Comparison of ENCODE assay signal across 8 mouse cellular contexts in genomic region chr2:179200495-179200894, GRCm38 (mm10).
DNase-seq lines count a peak whose midpoint lies in the region; ATAC-seq and TF ChIP-seq lines count a peak whose summit lies in the region.

No protein-coding gene starts in this region.

- no peak for TF ChIP-seq POLR2A in myocyte (IDR thresholded peaks at IDR 0.05; ENCODE audit: insufficient read length, low read depth)

- H3K9me3 ChIP-seq in embryonic facial prominence, embryonic 14.5 days (ENCODE audit: control insufficient read depth, low read length), result no peaks in the 10 kb centered on the region

- no peak overlapping the region for H3K4me2 ChIP-seq in embryonic facial prominence, embryonic 14.5 days (ENCODE audit: low read depth, low read length)
- H3K4me2 ChIP-seq in myocyte (ENCODE audit: low read depth), result no peak overlapping the region

- H3K4me3 ChIP-seq in embryonic facial prominence, embryonic 14.5 days (ENCODE audit: low read depth, low read length), result no peak overlapping the region
- no peak overlapping the region for H3K4me3 ChIP-seq in myocyte

- no peaks in the 10 kb centered on the region for H3K79me2 ChIP-seq in myocyte (ENCODE audit: control insufficient read depth, insufficient read depth)

- H3K27ac ChIP-seq in embryonic facial prominence, embryonic 14.5 days (replicated peaks; ENCODE audit: low read depth, low read length), result no peak overlapping the region

- H3K36me3 ChIP-seq in embryonic facial prominence, embryonic 14.5 days (ENCODE audit: control insufficient read depth, insufficient read depth, low read length), result no peaks in the 10 kb centered on the region
- no peaks in the 10 kb centered on the region for H3K36me3 ChIP-seq in myocyte (ENCODE audit: control insufficient read depth, insufficient read depth)

- DNase-seq in adrenal gland, postnatal 10 days, result peak; percentile 70
- no peak for DNase-seq in adrenal gland, adult 8-10 months
- DNase-seq in left cerebral cortex, postnatal 4 days, result peak; percentile 36
- no peak for DNase-seq in left cerebral cortex, adult 18-20 months (ENCODE audit: low spot score in 2 of 2)
- peak; percentile 81 for DNase-seq in embryonic facial prominence, embryonic 14.5 days (ENCODE audit: low spot score)
- no peak for DNase-seq in layer of hippocampus, postnatal 36 days
- no peak for DNase-seq in B cell, adult 2 months

- ATAC-seq in embryonic facial prominence, embryonic 14.5 days (ENCODE audit: low read depth), result 0 out of 2 replicates have a peak, but pooled peaks have one; percentile 60

- WGBS in embryonic facial prominence, embryonic 14.5 days, result 11% methylated on average over 6 of the region's 6 CpGs

- no peaks in the 10 kb centered on the region for H3K27me3 ChIP-seq in embryonic facial prominence, embryonic 14.5 days (replicated peaks; ENCODE audit: control insufficient read depth, insufficient read depth, low read length)
- no peaks in the 10 kb centered on the region for H3K27me3 ChIP-seq in myocyte (ENCODE audit: control insufficient read depth, insufficient read depth, insufficient read length)

- intact Hi-C loops in left cerebral cortex, postnatal 4 days (cut with DNase I), result loop anchor here (10.0 kb wide), 1 partner anchor 126 kb away; no protein-coding TSS in a partner anchor

- no peaks in the 10 kb centered on the region for H3K4me1 ChIP-seq in embryonic facial prominence, embryonic 14.5 days (ENCODE audit: control insufficient read depth, insufficient read depth, low read length)

- H3K9ac ChIP-seq in embryonic facial prominence, embryonic 14.5 days (ENCODE audit: low read depth, low read length), result no peak overlapping the region

- no peak overlapping the region for H3ac ChIP-seq in myocyte (ENCODE audit: control insufficient read depth, insufficient read length)

TF ChIP-seq in myocyte, 11 proteins besides CTCF, POLR2A, EP300 and RAD21:
- TF ChIP-seq TCF12 (IDR thresholded peaks at IDR 0.05; ENCODE audit: insufficient read depth, poor library complexity, severe bottlenecking) (no peak), REST (IDR thresholded peaks at IDR 0.05; ENCODE audit: insufficient read depth, insufficient read length) (peak; percentile 64)

Comparison
In these comparisons a context has a peak if more than half of its experiments do, and no peak if none do; other contexts are left out.
1. DNase-seq: peak in adrenal gland, postnatal 10 days (single experiment), left cerebral cortex, postnatal 4 days (single experiment) and embryonic facial prominence, embryonic 14.5 days (single experiment); none in adrenal gland, adult 8-10 months (single experiment), left cerebral cortex, adult 18-20 months (0 of 2), layer of hippocampus, postnatal 36 days (0 of 2) and B cell, adult 2 months (0 of 2).